Comparison of ENCODE assay signal across 22 mouse cellular contexts in the genomic region with DNA sequence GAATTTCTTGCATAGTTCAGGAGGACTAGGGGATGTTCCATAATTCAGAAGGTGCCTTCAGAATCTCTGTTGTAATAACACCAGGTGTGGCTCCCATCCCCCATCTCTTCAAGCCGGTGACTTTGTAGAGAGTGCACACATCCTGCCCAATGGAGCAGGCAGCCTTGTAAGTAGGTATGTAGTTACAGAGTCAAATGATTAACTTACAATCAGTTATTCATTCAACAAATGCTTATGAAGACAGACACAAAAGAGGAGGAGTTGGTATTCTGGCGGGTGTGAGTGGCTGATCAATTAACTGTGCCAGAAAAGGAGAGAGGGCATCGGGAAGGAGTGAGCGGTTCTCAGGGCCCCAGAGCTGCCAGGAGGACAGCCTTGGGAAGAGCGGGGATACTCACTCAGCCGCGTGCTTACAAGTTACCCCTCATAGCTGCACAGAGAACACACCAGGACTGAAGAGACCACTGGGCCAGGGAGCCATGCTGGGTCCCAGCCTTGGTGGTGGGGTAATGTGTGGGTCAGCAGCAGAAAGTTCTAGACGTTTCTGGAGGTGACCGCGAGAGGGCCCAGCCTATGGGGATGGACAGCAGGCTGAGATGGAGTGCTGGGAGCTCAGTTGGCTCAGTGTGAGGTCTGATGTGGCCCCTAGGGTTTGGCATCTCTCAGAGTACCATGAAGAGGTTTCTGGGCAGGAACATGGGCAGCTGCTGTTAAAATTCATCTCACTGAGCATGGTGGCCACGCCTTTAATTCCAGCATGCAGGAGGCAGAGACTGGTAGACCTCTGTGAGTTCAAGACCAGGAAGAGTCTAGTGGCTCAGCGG. TPM values are rescaled to one million over a fixed set of nuclear protein-coding genes. Genes with fewer than 3 reads are reported as not detected.
DNase-seq lines count a peak whose midpoint lies in the region; ATAC-seq and TF ChIP-seq lines count a peak whose summit lies in the region.
"Had no signal": no experiment of that assay in that cellular context is flagged by ENCODE, and none has a peak within 500 bp of the region (broad histone marks: within the 10 kb centered on the region; RNA-seq: fewer than 3 reads in every experiment).

No protein-coding gene starts in this region.

- peak overlapping the region; percentile 85 for H3K27ac ChIP-seq in kidney, adult 2 months (ENCODE audit: insufficient read depth, low read depth, low read length)
- peak overlapping the region; percentile 92 for H3K27ac ChIP-seq in kidney, postnatal 0 days
- no peak overlapping the region for H3K27ac ChIP-seq in hindbrain, embryonic 13.5 days
- H3K27ac ChIP-seq: limb, embryonic 12.5 days; stomach, postnatal 0 days had no signal

- TF ChIP-seq CTCF in kidney, adult 2 months (conservative IDR thresholded peaks at IDR 0.05; ENCODE audit: insufficient read depth, insufficient read length, low read depth, low read length) = no peak
- TF ChIP-seq CTCF in kidney, postnatal 0 days (IDR thresholded peaks at IDR 0.05; ENCODE audit: low read depth) = no peak

- ATAC-seq in kidney, postnatal 0 days (replicated peaks; ENCODE audit: low FRiP score, low read depth) = peak; percentile 68
- no peak for ATAC-seq in hindbrain, embryonic 13.5 days (ENCODE audit: low FRiP score)
- ATAC-seq in monocyte, adult 5-6 weeks (replicated peaks; ENCODE audit: insufficient number of reproducible peaks, low FRiP score, low TSS enrichment, poor library complexity, severe bottlenecking) = no peak
- ATAC-seq: CD4-positive, CD25-positive, alpha-beta regulatory T cell, adult 4 months; forebrain, embryonic 14.5 days; hindbrain, embryonic 16.5 days had no signal

- no peaks in the 10 kb centered on the region for H3K27me3 ChIP-seq in kidney, adult 2 months (replicated peaks; ENCODE audit: control insufficient read depth, insufficient read depth, low read length)
- H3K27me3 ChIP-seq in kidney, postnatal 0 days (ENCODE audit: insufficient read depth, low read length) = no peaks in the 10 kb centered on the region
- no peaks in the 10 kb centered on the region for H3K27me3 ChIP-seq in hindbrain, embryonic 13.5 days
- H3K27me3 ChIP-seq: heart, embryonic 12.5 days; limb, embryonic 12.5 days had no signal

- H3K9ac ChIP-seq in kidney, postnatal 0 days (ENCODE audit: low read depth, low read length) = 0 out of 2 replicates have a peak overlapping the region, but pooled peaks have one; percentile 8
- H3K9ac ChIP-seq in hindbrain, embryonic 13.5 days = no peak overlapping the region
- H3K9ac ChIP-seq: heart, embryonic 12.5 days; limb, embryonic 12.5 days had no signal

- H3K9me3 ChIP-seq in kidney, postnatal 0 days (replicated peaks; ENCODE audit: low read length) = no peaks in the 10 kb centered on the region
- H3K9me3 ChIP-seq in hindbrain, embryonic 13.5 days = no peaks in the 10 kb centered on the region
- H3K9me3 ChIP-seq: heart, embryonic 12.5 days; limb, embryonic 12.5 days had no signal

- 0 out of 2 replicates have a peak overlapping the region, but pooled peaks have one; percentile 13 for H3K4me2 ChIP-seq in kidney, postnatal 0 days (ENCODE audit: low read length)
- H3K4me2 ChIP-seq in hindbrain, embryonic 13.5 days = no peak overlapping the region
- H3K4me2 ChIP-seq: heart, embryonic 12.5 days; limb, embryonic 12.5 days; midbrain, embryonic 11.5 days had no signal

- peak; percentile 53 for DNase-seq in thymus, postnatal 0 days (ENCODE audit: low spot score)
- DNase-seq in thymus, postnatal 25 days = no peak
- peak; percentile 92 for DNase-seq in kidney, adult 2 months
- DNase-seq in kidney, postnatal 0 days (ENCODE audit: low spot score) = peak; percentile 69
- no peak for DNase-seq in adrenal gland, adult 2 months
- DNase-seq: adrenal gland, adult 8-10 months; cerebellum, postnatal 14 days; lung, adult 2 months; lung, postnatal 4 days had no signal

- H3K4me1 ChIP-seq in kidney, adult 2 months (ENCODE audit: control insufficient read depth, insufficient read depth, low read length) = peaks cover 32% of the 10 kb centered on the region
- 0 out of 2 replicates have a peak, but pooled peaks cover 10% of the 10 kb centered on the region for H3K4me1 ChIP-seq in kidney, postnatal 0 days (replicated peaks; ENCODE audit: insufficient read depth, low read length)
- peaks cover 5% of the 10 kb centered on the region; the same call in 1 of the 2 replicates for H3K4me1 ChIP-seq in hindbrain, embryonic 13.5 days (replicated peaks)
- H3K4me1 ChIP-seq: heart, embryonic 12.5 days had no signal

- no peak overlapping the region for H3K4me3 ChIP-seq in kidney, adult 2 months (ENCODE audit: insufficient read depth, low read depth, low read length)
- H3K4me3 ChIP-seq in kidney, postnatal 0 days (replicated peaks; ENCODE audit: low read depth, low read length) = no peak overlapping the region
- no peak overlapping the region for H3K4me3 ChIP-seq in hindbrain, embryonic 13.5 days
- H3K4me3 ChIP-seq: erythroblast, embryonic 14.5 days; heart, embryonic 12.5 days; limb, embryonic 12.5 days had no signal

- WGBS in kidney, adult 2 months = 37% methylated on average over 12 of the region's 12 CpGs
- WGBS in kidney, postnatal 0 days = 67% methylated on average over 12 of the region's 12 CpGs
- 87% methylated on average over 12 of the region's 12 CpGs for WGBS in hindbrain, embryonic 13.5 days

- H3K36me3 ChIP-seq in kidney, adult 2 months (ENCODE audit: control insufficient read depth, insufficient read depth, low read length) = no peaks in the 10 kb centered on the region; the same call in 1 of the 2 replicates
- peaks cover 22% of the 10 kb centered on the region; the same call in 1 of the 2 replicates for H3K36me3 ChIP-seq in kidney, postnatal 0 days (ENCODE audit: insufficient read depth, low read length)
- H3K36me3 ChIP-seq in hindbrain, embryonic 13.5 days = peaks cover 81% of the 10 kb centered on the region

- TF ChIP-seq POLR2A in kidney, adult 2 months (IDR thresholded peaks at IDR 0.05; ENCODE audit: low read depth, low read length) = peak; percentile 23

RNA-seq across cellular contexts. Expression of a gene that starts 4.9 kb away (rescaled TPM):
- polyA plus RNA-seq in thymus, postnatal 0 days (2015; fragmentation: Nextera tagmentation; extraction: Ambion mirVana) = 7.5 and 10.5 TPM in 2 replicates
- polyA plus RNA-seq in kidney, adult 2 months (2012; rRNA removed) = 17.9 and 19.9 TPM in 2 replicates
- 24.5 and 24.8 TPM in 2 replicates for polyA plus RNA-seq in kidney, postnatal 0 days (2015; fragmentation: Nextera tagmentation; extraction: Ambion mirVana)
- 0.84 and 1.0 TPM in 2 replicates for polyA plus RNA-seq in hindbrain, embryonic 13.5 days (2015; fragmentation: Nextera tagmentation; extraction: Ambion mirVana)
- total RNA-seq in monocyte, adult 5-6 weeks (2017) = not detected in 3 replicates
- total RNA-seq in adrenal gland, adult 2 months (2021) = under 1 TPM; 0.31 to 0.32 TPM
- polyA plus RNA-seq in adrenal gland, adult 2 months (2012; rRNA removed) = 0.03 and 0.10 TPM in 2 replicates
- total RNA-seq: MEL had no signal
- polyA plus RNA-seq: erythroblast, embryonic 14.5 days had no signal

RNA-seq across cellular contexts. Expression of a gene that starts 22.5 kb away (rescaled TPM):
- 50.5 and 51.3 TPM in 2 replicates for polyA plus RNA-seq in thymus, postnatal 0 days (2015; fragmentation: Nextera tagmentation; extraction: Ambion mirVana)
- polyA plus RNA-seq in kidney, adult 2 months (2012; rRNA removed) = 110 and 121 TPM in 2 replicates
- 132 and 152 TPM in 2 replicates for polyA plus RNA-seq in kidney, postnatal 0 days (2015; fragmentation: Nextera tagmentation; extraction: Ambion mirVana)
- polyA plus RNA-seq in hindbrain, embryonic 13.5 days (2015; fragmentation: Nextera tagmentation; extraction: Ambion mirVana) = 240 and 252 TPM in 2 replicates
- 21.3 to 30.9 TPM (median 27.0 TPM) in 3 replicates for total RNA-seq in monocyte, adult 5-6 weeks (2017)
- 100 to 1,000 TPM in 1 of 2 experiments, 10 to 100 TPM in 1; 68.1 to 105 TPM for total RNA-seq in adrenal gland, adult 2 months (2021)
- polyA plus RNA-seq in adrenal gland, adult 2 months (2012; rRNA removed) = 138 and 146 TPM in 2 replicates

RNA-seq across cellular contexts. Expression of a gene that starts 25.1 kb away (rescaled TPM):
- 31.6 and 32.5 TPM in 2 replicates for polyA plus RNA-seq in thymus, postnatal 0 days (2015; fragmentation: Nextera tagmentation; extraction: Ambion mirVana)
- 0.03 and 0.08 TPM in 2 replicates for polyA plus RNA-seq in kidney, adult 2 months (2012; rRNA removed)
- 0.04 and 0.06 TPM in 2 replicates for polyA plus RNA-seq in kidney, postnatal 0 days (2015; fragmentation: Nextera tagmentation; extraction: Ambion mirVana)
- polyA plus RNA-seq in hindbrain, embryonic 13.5 days (2015; fragmentation: Nextera tagmentation; extraction: Ambion mirVana) = 0.18 TPM in 1 of 2 replicates, not detected in the other
- 0.21 to 2.1 TPM in 2 of 3 replicates, not detected in the other for total RNA-seq in monocyte, adult 5-6 weeks (2017)
- under 1 TPM in 1 of 2 experiments, not detected in 1; 0.21 TPM for total RNA-seq in adrenal gland, adult 2 months (2021)
- 0.28 TPM in 1 of 2 replicates, not detected in the other for polyA plus RNA-seq in adrenal gland, adult 2 months (2012; rRNA removed)
- total RNA-seq: gastrocnemius, postnatal 4 days; heart, postnatal 25 days had no signal
- polyA plus RNA-seq: CD4-positive, CD25-positive, alpha-beta regulatory T cell, adult 4 months; hindbrain, embryonic 16.5 days; limb, embryonic 12.5 days had no signal

RNA-seq across cellular contexts. Expression of a gene that starts 38.3 kb away (rescaled TPM):
- 217 and 246 TPM in 2 replicates for polyA plus RNA-seq in thymus, postnatal 0 days (2015; fragmentation: Nextera tagmentation; extraction: Ambion mirVana)
- polyA plus RNA-seq in kidney, adult 2 months (2012; rRNA removed) = 184 and 198 TPM in 2 replicates
- polyA plus RNA-seq in kidney, postnatal 0 days (2015; fragmentation: Nextera tagmentation; extraction: Ambion mirVana) = 220 and 238 TPM in 2 replicates
- 84.7 and 86.0 TPM in 2 replicates for polyA plus RNA-seq in hindbrain, embryonic 13.5 days (2015; fragmentation: Nextera tagmentation; extraction: Ambion mirVana)
- total RNA-seq in monocyte, adult 5-6 weeks (2017) = 55.7 to 124 TPM (median 78.8 TPM) in 3 replicates
- 100 to 1,000 TPM; 217 to 332 TPM for total RNA-seq in adrenal gland, adult 2 months (2021)
- 175 and 259 TPM in 2 replicates for polyA plus RNA-seq in adrenal gland, adult 2 months (2012; rRNA removed)

RNA-seq across cellular contexts. Expression of a gene that starts 38.8 kb away (rescaled TPM):
- polyA plus RNA-seq in thymus, postnatal 0 days (2015; fragmentation: Nextera tagmentation; extraction: Ambion mirVana) = 5.4 and 6.0 TPM in 2 replicates
- 17.0 and 24.1 TPM in 2 replicates for polyA plus RNA-seq in kidney, adult 2 months (2012; rRNA removed)
- polyA plus RNA-seq in kidney, postnatal 0 days (2015; fragmentation: Nextera tagmentation; extraction: Ambion mirVana) = 32.9 and 38.7 TPM in 2 replicates
- 1.3 and 1.4 TPM in 2 replicates for polyA plus RNA-seq in hindbrain, embryonic 13.5 days (2015; fragmentation: Nextera tagmentation; extraction: Ambion mirVana)
- 1.3 to 3.3 TPM (median 2.0 TPM) in 3 replicates for total RNA-seq in monocyte, adult 5-6 weeks (2017)
- total RNA-seq in adrenal gland, adult 2 months (2021) = 10 to 100 TPM in 1 of 2 experiments, 1 to 10 TPM in 1; 10.0 to 37.2 TPM
- polyA plus RNA-seq in adrenal gland, adult 2 months (2012; rRNA removed) = 47.0 and 74.7 TPM in 2 replicates

Comparison
In these comparisons a context has a peak if more than half of its experiments do, and no peak if none do; other contexts are left out.
1. DNase-seq: peak in thymus, postnatal 0 days (single experiment), kidney, adult 2 months (single experiment) and kidney, postnatal 0 days (single experiment); none in thymus, postnatal 25 days (single experiment) and adrenal gland, adult 2 months (single experiment).
2. RNA of a gene that starts 25.1 kb away (polyA plus RNA-seq): 31.6 to 32.5 TPM in thymus, postnatal 0 days; 0.18 TPM in hindbrain, embryonic 13.5 days, 0.04 to 0.06 TPM in kidney, postnatal 0 days, 0.03 to 0.08 TPM in kidney, adult 2 months and 0.28 TPM in adrenal gland, adult 2 months; every median in the first group is over 10 times any median in the second.